Mouse (Mus musculus) midbrain, postnatal 0 days (tissue): ENCODE measurements at regions not wholly inside any gene's neighbourhood (a gene's known extent, or its start where the extent isn't known, plus 50 kb on each side); places are given as distances from the start of the nearest gene placed in this dataset. TPM values are rescaled to one million over a fixed set of nuclear protein-coding genes. Genes with fewer than 3 reads are reported as not detected.

Experiments used
- ATAC-seq: fragments of 200-750 bp; cut with Nextera tagmentation; 2 replicates; pipeline ENCODE4 v1.8.0; 2017; ENCODE audit warnings: moderate number of reproducible peaks, mild to moderate bottlenecking, moderate TSS enrichment, moderate library complexity; ENCODE audit not compliant: low FRiP score
- DNase-seq: peaks from one replicate; pipeline ENCODE4 v3.0.0-alpha.2; 2015; ENCODE audit warnings: low spot score
- H3K27ac ChIP-seq: fragments of 300-500 bp; sonication (generic); 2 replicates; pipeline ENCODE4 v1.5.1; 2014; ENCODE audit warnings: low read depth, mild to moderate bottlenecking, low read length, mixed read lengths
- H3K27me3 ChIP-seq: fragments of 300-500 bp; sonication (generic); 2 replicates; pipeline ENCODE4 v1.6.1; 2014; ENCODE audit warnings: low read length, control low read depth, mixed read lengths; ENCODE audit not compliant: insufficient read depth
- H3K36me3 ChIP-seq: fragments of 300-500 bp; sonication (generic); 2 replicates; pipeline ENCODE4 v1.6.1; 2014; ENCODE audit warnings: low read length, control low read depth, mixed read lengths; ENCODE audit not compliant: insufficient read depth
- H3K4me1 ChIP-seq: fragments of 300-500 bp; sonication (generic); 2 replicates; pipeline ENCODE4 v1.6.1; 2014; ENCODE audit warnings: mild to moderate bottlenecking, control low read depth, antibody characterized with exemption, low read length, mixed read lengths; ENCODE audit not compliant: insufficient read depth
- H3K4me2 ChIP-seq: fragments of 300-500 bp; sonication (generic); 2 replicates; pipeline ENCODE4 v1.6.1; 2014; ENCODE audit warnings: low read depth, mild to moderate bottlenecking, low read length, mixed read lengths; ENCODE audit not compliant: poor library complexity, severe bottlenecking
- H3K4me3 ChIP-seq: fragments of 300-500 bp; sonication (generic); 2 replicates; pipeline ENCODE4 v1.5.1; 2014; ENCODE audit warnings: low read depth, mild to moderate bottlenecking, low read length, moderate library complexity
- H3K9ac ChIP-seq: fragments of 300-500 bp; sonication (generic); replicated peaks from 2 replicates; pipeline ENCODE4 v1.6.1; 2014; ENCODE audit warnings: mild to moderate bottlenecking, low read length, moderate library complexity, mixed read lengths; ENCODE audit not compliant: poor library complexity, severe bottlenecking
- H3K9me3 ChIP-seq: fragments of 300-500 bp; sonication (generic); 2 replicates; pipeline ENCODE4 v1.6.1; 2016; ENCODE audit warnings: low read length, control low read depth
- CTCF ChIP-seq: IDR thresholded peaks from 2 replicates; pipeline ENCODE4 v1.5.1; 2016; ENCODE audit warnings: antibody characterized with exemption, mild to moderate bottlenecking
- WGBS: fragments of 180-500 bp; shearing (Covaris S2); extraction: QIAGEN DNeasy Blood & Tissue Kit; methylation state at CpG from one replicate; pipeline ENCODE4 v1.1.7; 2014; 5-methylcytosine and 5-hydroxymethylcytosine counted together
- microRNA-seq: library from miRNA; unstranded; fragments of <30 nt; microRNA quantifications from one replicate; pipeline ENCODE4, GENCODE M21; 2016; ENCODE audit warnings: borderline number of aligned reads

- H3K4me1 ChIP-seq: no peaks in the 10 kb centered on the region
- no peak for DNase-seq
- no peak for TF ChIP-seq CTCF
- H3K4me2 ChIP-seq: no peak overlapping the region
- H3K9me3 ChIP-seq: no peaks in the 10 kb centered on the region
- no peak overlapping the region for H3K27ac ChIP-seq
- no peak overlapping the region for H3K4me3 ChIP-seq
- no peaks in the 10 kb centered on the region for H3K36me3 ChIP-seq
- 89% methylated on average over 1 of the region's 1 CpGs for WGBS
- ATAC-seq: no peak
- no peak overlapping the region for H3K9ac ChIP-seq
- H3K27me3 ChIP-seq: no peaks in the 10 kb centered on the region
Observed at GRCm38 (mm10) chr13:10447806-10448205, 87.2 kb upstream of the Chrm3 start.

- H3K9ac ChIP-seq: no peak overlapping the region
- DNase-seq: no peak
- ATAC-seq: no peak
- H3K9me3 ChIP-seq: no peaks in the 10 kb centered on the region
- no peaks in the 10 kb centered on the region for H3K36me3 ChIP-seq
- no peak overlapping the region for H3K4me2 ChIP-seq
- no peak overlapping the region for H3K4me3 ChIP-seq
- H3K27me3 ChIP-seq: no peaks in the 10 kb centered on the region
- no peak for TF ChIP-seq CTCF
- no peaks in the 10 kb centered on the region for H3K4me1 ChIP-seq
- H3K27ac ChIP-seq: no peak overlapping the region
- 49% methylated on average over 3 of the region's 3 CpGs for WGBS
Observed at GRCm38 (mm10) chr13:10445679-10446078, 85.0 kb upstream of the Chrm3 start.

Small RNAs in the stretch of these regions (microRNA-seq; reads per million reads assigned to microRNA genes)
- gene Gm23415: not detected
